Mouse (Mus musculus) intestine, embryonic 14.5 days (tissue): Measurements from ENCODE around the gene Vtn. TPM values are rescaled to one million over a fixed set of nuclear protein-coding genes. Genes with fewer than 3 reads are reported as not detected.

ENCODE experiments used
- ATAC-seq: fragments of 200-750 bp; cut with Nextera tagmentation; replicated peaks from 2 replicates; pipeline ENCODE4 v1.8.0; 2017; ENCODE audit warnings: low read depth, moderate number of reproducible peaks, moderate TSS enrichment, moderate library complexity; ENCODE audit not compliant: low FRiP score, low TSS enrichment
- DNase-seq: peaks from one replicate; pipeline ENCODE4 v3.0.0-alpha.2; 2018; ENCODE audit warnings: low spot score
- H3K27ac ChIP-seq: fragments of 300-500 bp; sonication (generic); 2 replicates; pipeline ENCODE4 v1.5.1; 2014; ENCODE audit warnings: low read depth, mild to moderate bottlenecking, control low read depth
- H3K27me3 ChIP-seq: fragments of 300-500 bp; sonication (generic); replicated peaks from 2 replicates; pipeline ENCODE4 v1.6.1; 2014; ENCODE audit warnings: low read length, control low read depth; ENCODE audit not compliant: control insufficient read depth, insufficient read depth
- H3K36me3 ChIP-seq: fragments of 300-500 bp; sonication (generic); 2 replicates; pipeline ENCODE4 v1.6.1; 2014; ENCODE audit warnings: low read length, control low read depth; ENCODE audit not compliant: control insufficient read depth, insufficient read depth
- H3K4me1 ChIP-seq: fragments of 300-500 bp; sonication (generic); replicated peaks from 2 replicates; pipeline ENCODE4 v1.6.1; 2014; ENCODE audit warnings: low read length, control low read depth, mixed read lengths; ENCODE audit not compliant: control insufficient read depth, insufficient read depth
- H3K4me2 ChIP-seq: fragments of 300-500 bp; sonication (generic); 2 replicates; pipeline ENCODE4 v1.6.1; 2014; ENCODE audit warnings: low read length
- H3K4me3 ChIP-seq: fragments of 300-500 bp; sonication (generic); 2 replicates; pipeline ENCODE4 v1.5.1; 2014; ENCODE audit warnings: low read depth, low read length, control low read depth, mixed read lengths
- H3K9ac ChIP-seq: fragments of 300-500 bp; sonication (generic); 2 replicates; pipeline ENCODE4 v1.6.1; 2014; ENCODE audit warnings: mild to moderate bottlenecking, low read length
- H3K9me3 ChIP-seq: fragments of 300-500 bp; sonication (generic); 2 replicates; pipeline ENCODE4 v1.6.1; 2016; ENCODE audit warnings: low read length, control low read depth; ENCODE audit not compliant: control insufficient read depth
- WGBS: fragments of 180-500 bp; shearing (Covaris S2); extraction: QIAGEN DNeasy Blood & Tissue Kit; methylation state at CpG from one replicate; pipeline ENCODE4 v1.1.7; 2014; 5-methylcytosine and 5-hydroxymethylcytosine counted together
- polyA plus RNA-seq: library from polyadenylated mRNA; unstranded; fragments of >200 nt; fragmentation: Nextera tagmentation; extraction: Ambion mirVana; gene quantifications from 2 replicates; pipeline ENCODE4 v1.2.1, GENCODE M21; 2014

The Vtn gene
- polyA plus RNA-seq, 1 experiment from 2014 or later, result 9.1 TPM

- 75% methylated on average over 20 of the region's 20 CpGs for WGBS
- Histone ChIP-seq H3K4me3 (no peak overlapping the region), H3K9me3 (no peaks in the 10 kb centered on the region), H3K4me1 (peaks cover 6% of the 10 kb centered on the region; the same call in 1 of the 2 replicates), H3K4me2 (no peak overlapping the region), H3K27ac (no peak overlapping the region), H3K9ac (no peak overlapping the region), H3K27me3 (peaks cover 15% of the 10 kb centered on the region), H3K36me3 (peaks cover 6% of the 10 kb centered on the region; the same call in 1 of the 2 replicates)
- ATAC-seq (no peak), DNase-seq (no peak)
These were observed 2.6 kb downstream of the Vtn start for GRCm38 (mm10) chr11:78501529-78501928.

GRCm38 (mm10) chr11:78502909-78503650 is 4.2 kb downstream of the Vtn start, which contains the start of gene Sebox:
Gene Sebox, plus strand, starts transcription at chr11:78503447.
- H3K27me3 ChIP-seq, result peaks cover 11% of the 10 kb centered on the region; the same call in 1 of the 2 replicates
- H3K4me1 ChIP-seq, result no peaks in the 10 kb centered on the region
- DNase-seq (no peak), ATAC-seq (no peak)
- no peak within 1 kb of the TSS for H3K9ac ChIP-seq
- no peak within 1 kb of the TSS for H3K4me2 ChIP-seq
- no peaks in the 10 kb centered on the region for H3K9me3 ChIP-seq
- no peak within 1 kb of the TSS for H3K4me3 ChIP-seq
- peaks cover 22% of the 10 kb centered on the region for H3K36me3 ChIP-seq
- H3K27ac ChIP-seq, result no peak within 1 kb of the TSS
- 76% methylated on average over 7 of the region's 7 CpGs for WGBS

DNA sequence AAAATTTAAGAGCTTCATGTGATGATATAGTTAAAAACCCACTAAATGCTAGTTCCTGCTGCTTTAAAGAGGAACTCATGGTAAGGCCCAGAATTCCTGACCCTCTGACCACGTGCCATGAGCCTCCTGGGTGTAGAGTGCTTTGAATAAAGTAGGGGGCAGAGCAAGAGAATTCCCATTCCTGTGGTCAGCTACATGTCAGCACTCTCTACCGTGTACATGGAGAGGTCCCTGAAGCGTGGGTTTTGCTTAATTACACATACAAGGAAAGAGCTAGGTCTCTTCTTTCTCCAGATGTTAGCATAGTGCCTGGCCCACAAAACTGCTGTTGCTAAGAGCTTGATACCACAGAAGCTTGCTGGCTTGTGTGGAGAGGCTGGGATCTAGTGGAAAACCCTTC is 6.5 kb downstream of the Vtn start:
- H3K27me3 ChIP-seq, result 0 out of 2 replicates have a peak, but pooled peaks cover 3% of the 10 kb centered on the region
- ATAC-seq (no peak), DNase-seq (no peak)
- no peak overlapping the region for H3K27ac ChIP-seq
- no peak overlapping the region for H3K4me2 ChIP-seq
- H3K4me3 ChIP-seq, result no peak overlapping the region
- no peaks in the 10 kb centered on the region for H3K4me1 ChIP-seq
- no peak overlapping the region for H3K9ac ChIP-seq
- H3K9me3 ChIP-seq, result no peaks in the 10 kb centered on the region
- 79% methylated on average over 3 of the region's 3 CpGs for WGBS
- peaks cover 36% of the 10 kb centered on the region for H3K36me3 ChIP-seq

- ATAC-seq (no peak), DNase-seq (no peak)
- Histone ChIP-seq H3K9me3 (no peaks in the 10 kb centered on the region), H3K4me2 (no peak overlapping the region), H3K27me3 (no peaks in the 10 kb centered on the region), H3K36me3 (peaks cover 41% of the 10 kb centered on the region), H3K4me3 (no peak overlapping the region), H3K4me1 (peaks cover 12% of the 10 kb centered on the region), H3K9ac (no peak overlapping the region), H3K27ac (no peak overlapping the region)
- 86% methylated on average over 5 of the region's 5 CpGs for WGBS
These were observed 10.3 kb downstream of the Vtn start for GRCm38 (mm10) chr11:78509148-78509547.

GRCm38 (mm10) chr11:78512025-78512957 is 13.4 kb downstream of the Vtn start, which contains the start of the genes Tmem199 and Poldip2:
Gene Tmem199, minus strand, starts transcription at chr11:78512172.
Gene Poldip2, plus strand, starts transcription at chr11:78512193.
- Histone ChIP-seq H3K27me3 (no peaks in the 10 kb centered on the region), H3K9ac (peak within 1 kb of the TSS; percentile 89), H3K4me1 (peaks cover 12% of the 10 kb centered on the region), H3K36me3 (peaks cover 53% of the 10 kb centered on the region), H3K4me2 (peak within 1 kb of the TSS; percentile 89), H3K9me3 (no peaks in the 10 kb centered on the region), H3K27ac (peak within 1 kb of the TSS; percentile 63), H3K4me3 (peak within 1 kb of the TSS; percentile 91)
- WGBS, result under 1% methylated on average over 61 of the region's 67 CpGs
- DNase-seq (peak; percentile 88), ATAC-seq (peak; percentile 98)

- Histone ChIP-seq H3K27me3 (no peaks in the 10 kb centered on the region), H3K9ac (peak overlapping the region; percentile 89), H3K36me3 (peaks cover 53% of the 10 kb centered on the region), H3K4me1 (peaks cover 12% of the 10 kb centered on the region), H3K4me2 (peak overlapping the region; percentile 89), H3K27ac (no peak overlapping the region), H3K9me3 (no peaks in the 10 kb centered on the region), H3K4me3 (peak overlapping the region; percentile 91)
- 77% methylated on average over 3 of the region's 3 CpGs for WGBS
- ATAC-seq (no peak), DNase-seq (no peak)
These were observed 14.4 kb downstream of the Vtn start for GRCm38 (mm10) chr11:78513106-78513790.

- DNase-seq, result peak; percentile 50
- 70% methylated on average over 2 of the region's 2 CpGs for WGBS
- no peaks in the 10 kb centered on the region for H3K27me3 ChIP-seq
These were observed 16.8 kb downstream of the Vtn start for GRCm38 (mm10) chr11:78515549-78516325.

More at GRCm38 (mm10) chr11:78515549-78516325, 16.8 kb downstream of the Vtn start:
- Histone ChIP-seq H3K4me3 (no peak overlapping the region), H3K9me3 (no peaks in the 10 kb centered on the region), H3K27ac (no peak overlapping the region), H3K4me1 (peaks cover 12% of the 10 kb centered on the region), H3K4me2 (no peak overlapping the region), H3K36me3 (peaks cover 65% of the 10 kb centered on the region), H3K9ac (no peak overlapping the region)
- ATAC-seq, result no peak
